Mouse (Mus musculus) cerebellum, adult 2 months (tissue): ENCODE results near the gene Olfr134.

Experiments used
- CTCF ChIP-seq: fragments of 200-500 bp; IDR thresholded peaks from 2 replicates; pipeline ENCODE4 v1.5.1; 2011; ENCODE audit warnings: low read depth, mild to moderate bottlenecking, control low read depth, low read length, moderate library complexity, borderline replicate concordance; ENCODE audit not compliant: insufficient read depth
- POLR2A ChIP-seq: fragments of 200-500 bp; IDR thresholded peaks from 2 replicates; pipeline ENCODE4 v1.6.1; 2011; ENCODE audit warnings: low read length, control low read depth, borderline replicate concordance; ENCODE audit not compliant: insufficient read depth

- no peak for TF ChIP-seq POLR2A
- no peak for TF ChIP-seq CTCF
Observed at GRCm38 (mm10) chr17:38204035-38204434, 32.8 kb downstream of the Olfr134 start, which contains the start of gene Olfr135.
